Mouse (Mus musculus) NIH3T3 (cell line): Measurements from ENCODE around the gene Alyref2.

Source experiments
- DNase-seq: peaks from one replicate; pipeline ENCODE4 v3.0.0-alpha.2; 2012; ENCODE audit warnings: low read depth

Alyref2 gene

GRCm38 (mm10) chr1:171501016-171501610 is 2.2 kb upstream of the Alyref2 start:
- DNase-seq, result no peak

- peak; percentile 77 for DNase-seq
Observed at GRCm38 (mm10) chr1:171501636-171502080, 1.6 kb upstream of the Alyref2 start.

- peak; percentile 94 for DNase-seq
Observed at GRCm38 (mm10) chr1:171502388-171503249, 659 bp upstream of the Alyref2 start.

GRCm38 (mm10) chr1:171503592-171504291 is 464 bp downstream of the Alyref2 start:
- DNase-seq, result peak; percentile 75

- DNase-seq, result no peak
Observed at GRCm38 (mm10) chr1:171504586-171504985, 1.3 kb downstream of the Alyref2 start.

- no peak for DNase-seq
Observed at GRCm38 (mm10) chr1:171513234-171513633, 10.0 kb downstream of the Alyref2 start.

- DNase-seq, result no peak
Observed at GRCm38 (mm10) chr1:171513760-171514159, 10.5 kb downstream of the Alyref2 start.

- DNase-seq, result no peak
Observed at GRCm38 (mm10) chr1:171515039-171515438, 11.8 kb downstream of the Alyref2 start.

- DNase-seq, result no peak
Observed at GRCm38 (mm10) chr1:171515557-171515956, 12.3 kb downstream of the Alyref2 start.

GRCm38 (mm10) chr1:171531367-171531766 is 28.1 kb downstream of the Alyref2 start:
- no peak for DNase-seq

GRCm38 (mm10) chr1:171532830-171533229 is 29.6 kb downstream of the Alyref2 start:
- no peak for DNase-seq

GRCm38 (mm10) chr1:171534557-171534956 is 31.3 kb downstream of the Alyref2 start:
- DNase-seq, result no peak

- no peak for DNase-seq
Observed at GRCm38 (mm10) chr1:171535194-171535593, 31.9 kb downstream of the Alyref2 start, which contains the start of gene Itln1. Gene Itln1, minus strand, starts transcription at chr1:171535294.

- DNase-seq, result no peak
Observed at GRCm38 (mm10) chr1:171540694-171541093, 37.4 kb downstream of the Alyref2 start.

- DNase-seq, result no peak
Observed at GRCm38 (mm10) chr1:171551326-171551725, 48.0 kb downstream of the Alyref2 start.

- no peak for DNase-seq
Observed at GRCm38 (mm10) chr1:171552230-171552629, 49.0 kb downstream of the Alyref2 start.

GRCm38 (mm10) chr1:171553359-171554341 is 50.4 kb downstream of the Alyref2 start:
- DNase-seq, result no peak
